Mouse (Mus musculus) skeletal muscle tissue, adult 2 months (tissue): ENCODE results near the gene Obox5.
"Not testable (repeated sequence)": the region's sequence is repeated elsewhere in the genome, so short reads cannot be mapped to it uniquely, and the experiment has no call there.

ENCODE experiments used
- DNase-seq: peaks from one replicate; pipeline ENCODE4 v3.0.0-alpha.2; 2012; ENCODE audit warnings: low read depth, low spot score

Gene Obox5

DNA sequence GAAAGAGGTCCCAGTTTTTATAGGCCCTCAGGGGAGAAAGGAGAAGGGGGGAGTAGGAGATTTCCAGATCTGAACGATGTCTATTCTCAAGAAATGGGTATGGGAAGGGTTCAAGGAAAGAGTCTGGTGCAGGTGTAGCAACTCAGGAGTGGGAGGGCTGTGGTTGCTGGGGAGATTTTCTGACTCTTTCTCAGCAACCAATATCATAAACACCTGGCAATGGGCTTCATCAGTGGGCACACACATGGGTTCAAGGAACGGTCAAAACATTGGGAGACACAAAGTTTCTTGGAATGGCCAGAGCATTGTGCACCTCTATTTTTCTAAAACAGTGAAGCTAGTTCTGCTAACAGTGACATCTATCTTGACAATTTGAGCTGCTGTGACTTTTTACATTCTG is at the start of gene Obox5:
TSS of gene Obox5 (plus strand) at position 301 of the 400 bp plus-strand sequence.
- DNase-seq = not testable (repeated sequence)

DNA sequence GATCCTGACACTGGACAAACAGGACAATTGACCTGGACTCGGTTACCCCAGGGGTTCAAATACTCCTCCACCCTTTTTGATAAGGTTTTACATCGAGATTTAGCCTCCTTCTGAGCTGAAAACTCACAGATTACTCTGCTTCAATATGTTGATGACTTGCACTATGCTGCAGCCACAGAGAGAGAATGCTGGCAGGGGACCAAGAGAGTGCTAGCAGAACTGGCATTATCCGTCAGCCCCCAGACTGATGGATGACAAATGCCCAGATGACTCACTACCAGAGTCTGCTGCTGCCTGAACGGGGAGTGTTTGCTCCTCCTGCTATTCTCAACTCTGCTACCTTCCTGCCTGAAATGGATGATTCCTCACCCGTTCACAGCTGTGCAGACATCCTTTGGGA is 635 bp upstream of the Obox5 start:
- DNase-seq = not testable (repeated sequence)
